Mouse (Mus musculus) left cerebral cortex, adult 18-20 months (tissue): Measurements from ENCODE around the gene Nlgn1. TPM values are rescaled to one million over a fixed set of nuclear protein-coding genes. Genes with fewer than 3 reads are reported as not detected.
"Not testable (repeated sequence)": the region's sequence is repeated elsewhere in the genome, so short reads cannot be mapped to it uniquely, and the experiment has no call there.

Experiments used
- DNase-seq, 2 experiments: peaks; one replicate each; pipeline ENCODE4 v3.0.0; 2021 to 2022; ENCODE audit warnings: low spot score in 2 of 2, mixed read lengths in 1 of 2
- total RNA-seq, 2 experiments: library from RNA; stranded (reverse); gene quantifications; 2 replicates each; pipeline ENCODE4 v1.2.3; 2021

Gene Nlgn1
- total RNA-seq, 2 experiments from 2014 or later = 97.0 to 103 TPM

- peak in 1 of 2 experiments; percentile 12 for DNase-seq
Measured at GRCm38 (mm10) chr3:25658006-25658405, 674.3 kb downstream of the Nlgn1 start.

- no peak for DNase-seq
Measured at GRCm38 (mm10) chr3:25657074-25657473, 675.2 kb downstream of the Nlgn1 start.

- DNase-seq = peak; percentile 38 to 45
Measured at GRCm38 (mm10) chr3:25653010-25653409, 679.2 kb downstream of the Nlgn1 start.

- no peak for DNase-seq
Measured at GRCm38 (mm10) chr3:25645895-25646691, 686.2 kb downstream of the Nlgn1 start.

- DNase-seq = no peak
Measured at GRCm38 (mm10) chr3:25629198-25629597, 703.1 kb downstream of the Nlgn1 start.

GRCm38 (mm10) chr3:25606597-25606996 lies 725.7 kb downstream of the Nlgn1 start:
- DNase-seq = no peak

- no peak for DNase-seq
Measured at GRCm38 (mm10) chr3:25597513-25597912, 734.7 kb downstream of the Nlgn1 start.

- no peak for DNase-seq
Measured at GRCm38 (mm10) chr3:25575526-25575925, 756.7 kb downstream of the Nlgn1 start.

GRCm38 (mm10) chr3:25574840-25575239 lies 757.4 kb downstream of the Nlgn1 start:
- DNase-seq = no peak

GRCm38 (mm10) chr3:25558513-25558912 lies 773.7 kb downstream of the Nlgn1 start:
- DNase-seq = not testable (repeated sequence)

GRCm38 (mm10) chr3:25549097-25549496 lies 783.2 kb downstream of the Nlgn1 start:
- DNase-seq = peak in 1 of 2 experiments; percentile 16

GRCm38 (mm10) chr3:25524236-25524635 lies 808.0 kb downstream of the Nlgn1 start:
- not testable (repeated sequence) for DNase-seq

- no peak for DNase-seq
Measured at GRCm38 (mm10) chr3:25463051-25463450, 869.2 kb downstream of the Nlgn1 start.

- DNase-seq = no peak
Measured at GRCm38 (mm10) chr3:25456250-25456860, 875.9 kb downstream of the Nlgn1 start.

- DNase-seq = no peak
Measured at GRCm38 (mm10) chr3:25452314-25452713, 879.9 kb downstream of the Nlgn1 start.

- DNase-seq = no peak
Measured at GRCm38 (mm10) chr3:25450471-25450870, 881.8 kb downstream of the Nlgn1 start.

GRCm38 (mm10) chr3:25449356-25449755 lies 882.9 kb downstream of the Nlgn1 start:
- DNase-seq = no peak

- peak; percentile 11 to 51 for DNase-seq
Measured at GRCm38 (mm10) chr3:25447181-25447580, 885.1 kb downstream of the Nlgn1 start.

GRCm38 (mm10) chr3:25443657-25444056 lies 888.6 kb downstream of the Nlgn1 start:
- DNase-seq = no peak

GRCm38 (mm10) chr3:25442617-25443016 lies 889.6 kb downstream of the Nlgn1 start:
- DNase-seq = no peak

GRCm38 (mm10) chr3:25426931-25427330 lies 905.3 kb downstream of the Nlgn1 start:
- DNase-seq = no peak

- DNase-seq = no peak
Measured at GRCm38 (mm10) chr3:25412003-25412402, 920.3 kb downstream of the Nlgn1 start.
